Mouse (Mus musculus): ENCODE data around the gene 1700023F06Rik.

Gene 1700023F06Rik

GRCm38 (mm10) chr11:103201664-103202063, 6.7 kb downstream of the 1700023F06Rik start:
- no peak for TF ChIP-seq GATA4 (IDR thresholded peaks at IDR 0.05; ENCODE audit: insufficient replicate concordance, low read length)

GRCm38 (mm10) chr11:103198911-103199803, 9.2 kb downstream of the 1700023F06Rik start:
- no peak for TF ChIP-seq GATA4 (IDR thresholded peaks at IDR 0.05; ENCODE audit: insufficient replicate concordance, low read length)

GRCm38 (mm10) chr11:103198339-103198738, 10.0 kb downstream of the 1700023F06Rik start:
- no peak for TF ChIP-seq GATA4 (IDR thresholded peaks at IDR 0.05; ENCODE audit: insufficient replicate concordance, low read length)

- TF ChIP-seq GATA4 (IDR thresholded peaks at IDR 0.05; ENCODE audit: insufficient replicate concordance, low read length): no peak
Measured at GRCm38 (mm10) chr11:103197340-103197739, 11.0 kb downstream of the 1700023F06Rik start.

- no peak for TF ChIP-seq GATA4 (IDR thresholded peaks at IDR 0.05; ENCODE audit: insufficient replicate concordance, low read length)
Measured at GRCm38 (mm10) chr11:103195656-103196055, 12.7 kb downstream of the 1700023F06Rik start.

- no peak for TF ChIP-seq GATA4 (IDR thresholded peaks at IDR 0.05; ENCODE audit: insufficient replicate concordance, low read length)
Measured at GRCm38 (mm10) chr11:103195236-103195635, 13.1 kb downstream of the 1700023F06Rik start.

- no peak for TF ChIP-seq GATA4 (IDR thresholded peaks at IDR 0.05; ENCODE audit: insufficient replicate concordance, low read length)
Measured at GRCm38 (mm10) chr11:103193825-103194168, 14.6 kb downstream of the 1700023F06Rik start.

GRCm38 (mm10) chr11:103192956-103193824, 15.2 kb downstream of the 1700023F06Rik start:
- no peak for TF ChIP-seq GATA4 (IDR thresholded peaks at IDR 0.05; ENCODE audit: insufficient replicate concordance, low read length)

- no peak for TF ChIP-seq GATA4 (IDR thresholded peaks at IDR 0.05; ENCODE audit: insufficient replicate concordance, low read length)
Measured at GRCm38 (mm10) chr11:103192230-103192955, 16.0 kb downstream of the 1700023F06Rik start.

- TF ChIP-seq GATA4 (IDR thresholded peaks at IDR 0.05; ENCODE audit: insufficient replicate concordance, low read length): no peak
Measured at GRCm38 (mm10) chr11:103184891-103185290, 23.5 kb downstream of the 1700023F06Rik start.

- no peak for TF ChIP-seq GATA4 (IDR thresholded peaks at IDR 0.05; ENCODE audit: insufficient replicate concordance, low read length)
Measured at GRCm38 (mm10) chr11:103181911-103182310, 26.4 kb downstream of the 1700023F06Rik start.

- TF ChIP-seq GATA4 (IDR thresholded peaks at IDR 0.05; ENCODE audit: insufficient replicate concordance, low read length): no peak
Measured at GRCm38 (mm10) chr11:103181349-103181748, 27.0 kb downstream of the 1700023F06Rik start.

GRCm38 (mm10) chr11:103180426-103180825, 27.9 kb downstream of the 1700023F06Rik start:
- no peak for TF ChIP-seq GATA4 (IDR thresholded peaks at IDR 0.05; ENCODE audit: insufficient replicate concordance, low read length)

- TF ChIP-seq GATA4 (IDR thresholded peaks at IDR 0.05; ENCODE audit: insufficient replicate concordance, low read length): no peak
Measured at GRCm38 (mm10) chr11:103178748-103179147, 29.6 kb downstream of the 1700023F06Rik start.

- no peak for TF ChIP-seq GATA4 (IDR thresholded peaks at IDR 0.05; ENCODE audit: insufficient replicate concordance, low read length)
Measured at GRCm38 (mm10) chr11:103177815-103178485, 30.4 kb downstream of the 1700023F06Rik start.
